Mouse (Mus musculus): Measurements from ENCODE around the gene Fam155a. TPM values are rescaled to one million over a fixed set of nuclear protein-coding genes. Genes with fewer than 3 reads are reported as not detected.
A peak's percentile ranks its signal among the peaks of the same experiment; 100 is the strongest.
"Not testable (repeated sequence)": the region's sequence is repeated elsewhere in the genome, so short reads cannot be mapped to it uniquely, and the experiment has no call there.

Gene Fam155a
- 1.1 and 1.2 TPM in 2 replicates for polyA plus RNA-seq (2015; fragmentation: Nextera tagmentation; extraction: Ambion mirVana)

DNA sequence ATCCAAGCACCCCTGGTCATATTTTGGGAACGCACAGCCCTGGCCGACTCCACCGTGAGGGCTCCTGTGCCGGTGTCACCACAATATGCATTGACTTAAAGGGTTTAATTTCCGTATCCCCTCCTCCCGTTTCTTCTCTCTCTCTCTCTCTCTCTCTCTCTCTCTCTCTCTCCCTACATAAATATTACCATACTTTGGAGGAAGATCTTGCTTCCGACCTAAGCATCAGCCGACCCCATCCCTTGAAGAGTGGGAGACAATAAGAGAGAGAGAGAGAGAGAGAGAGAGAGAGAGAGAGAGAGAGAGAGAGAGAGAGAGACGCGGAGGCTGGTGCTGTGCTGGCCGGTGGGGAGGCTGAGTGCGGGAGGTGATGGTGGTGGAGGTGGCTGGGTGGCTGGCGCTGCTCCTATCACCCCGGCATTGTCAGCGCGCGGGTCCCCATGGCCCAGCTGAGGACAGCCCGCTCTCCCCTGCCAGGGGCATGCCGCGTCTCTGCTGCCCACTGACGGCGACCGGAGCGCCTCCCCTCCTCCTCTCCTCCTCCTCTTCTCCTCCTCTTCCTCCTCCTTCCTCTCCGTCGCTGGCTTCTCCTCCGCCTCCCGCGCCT is at the start of gene Fam155a:
Gene Fam155a, minus strand, starts transcription at position 163 of the 607 bp plus-strand sequence.
- Histone ChIP-seq H3K27ac (replicated peaks) (no peak within 1 kb of the TSS), H3K27me3 (peaks cover 57% of the 10 kb centered on the region), H3K4me3 (replicated peaks) (peak within 1 kb of the TSS; percentile 49), H3K9ac (no peak within 1 kb of the TSS), H3K36me3 (no peaks in the 10 kb centered on the region), H3K4me1 (peaks cover 24% of the 10 kb centered on the region), H3K4me2 (replicated peaks) (peak within 1 kb of the TSS; percentile 86), H3K9me3 (replicated peaks) (no peaks in the 10 kb centered on the region)
- 0% methylated on average over 28 of the region's 29 CpGs for WGBS
- no peak for ATAC-seq (ENCODE audit: insufficient number of reproducible peaks, low FRiP score, low TSS enrichment, low read depth)

DNA sequence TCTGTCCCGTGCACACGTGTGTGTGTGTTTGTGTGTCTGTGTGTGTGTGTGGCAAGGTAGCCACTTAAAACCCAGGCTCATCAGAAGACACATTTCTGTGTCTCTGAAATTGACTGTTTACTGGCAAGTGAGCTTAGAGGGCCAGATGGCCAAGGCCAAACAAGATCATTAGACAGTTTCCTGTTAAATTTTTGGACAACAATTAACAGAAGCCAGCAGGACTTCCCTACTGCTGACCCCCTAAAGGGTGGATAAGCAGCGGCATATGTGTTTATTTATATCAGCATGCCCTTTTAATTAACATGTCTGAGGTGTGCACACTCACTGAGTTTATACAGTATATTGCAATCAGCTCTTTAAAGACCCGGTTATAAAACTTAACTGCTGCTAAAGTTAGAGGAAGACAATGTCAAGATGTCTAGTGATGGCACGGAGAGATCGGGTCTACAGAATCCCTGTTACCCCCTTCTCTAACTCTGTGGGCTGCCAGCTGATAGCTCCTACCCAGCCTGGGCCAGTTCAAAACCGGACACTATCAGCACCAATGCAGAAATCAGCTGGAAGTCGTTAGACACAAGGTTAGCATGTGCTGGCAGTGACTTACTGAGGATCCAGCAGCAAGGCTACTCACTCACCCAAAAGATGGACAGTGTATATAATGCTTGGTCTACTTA is 42.4 kb upstream of the Fam155a start:
- no peaks in the 10 kb centered on the region for H3K9me3 ChIP-seq (replicated peaks)
- H3K27ac ChIP-seq (replicated peaks), result no peak overlapping the region
- no peak overlapping the region for H3K4me3 ChIP-seq (replicated peaks)
- no peak overlapping the region for H3K9ac ChIP-seq
- no peaks in the 10 kb centered on the region for H3K4me1 ChIP-seq
- 45% methylated on average over 8 of the region's 8 CpGs for WGBS
- no peak overlapping the region for H3K4me2 ChIP-seq (replicated peaks)
- H3K36me3 ChIP-seq, result no peaks in the 10 kb centered on the region
- no peaks in the 10 kb centered on the region for H3K27me3 ChIP-seq
- no peak for ATAC-seq (ENCODE audit: insufficient number of reproducible peaks, low FRiP score, low TSS enrichment, low read depth)

GRCm38 (mm10) chr8:9810955-9811530 is 40.1 kb upstream of the Fam155a start:
- Histone ChIP-seq H3K27ac (replicated peaks) (no peak overlapping the region), H3K9ac (no peak overlapping the region), H3K4me3 (replicated peaks) (no peak overlapping the region), H3K9me3 (replicated peaks) (no peaks in the 10 kb centered on the region), H3K36me3 (no peaks in the 10 kb centered on the region), H3K4me2 (replicated peaks) (no peak overlapping the region), H3K27me3 (no peaks in the 10 kb centered on the region), H3K4me1 (no peaks in the 10 kb centered on the region)
- no peak for ATAC-seq (ENCODE audit: insufficient number of reproducible peaks, low FRiP score, low TSS enrichment, low read depth)
- WGBS, result 66% methylated on average over 12 of the region's 12 CpGs

DNA sequence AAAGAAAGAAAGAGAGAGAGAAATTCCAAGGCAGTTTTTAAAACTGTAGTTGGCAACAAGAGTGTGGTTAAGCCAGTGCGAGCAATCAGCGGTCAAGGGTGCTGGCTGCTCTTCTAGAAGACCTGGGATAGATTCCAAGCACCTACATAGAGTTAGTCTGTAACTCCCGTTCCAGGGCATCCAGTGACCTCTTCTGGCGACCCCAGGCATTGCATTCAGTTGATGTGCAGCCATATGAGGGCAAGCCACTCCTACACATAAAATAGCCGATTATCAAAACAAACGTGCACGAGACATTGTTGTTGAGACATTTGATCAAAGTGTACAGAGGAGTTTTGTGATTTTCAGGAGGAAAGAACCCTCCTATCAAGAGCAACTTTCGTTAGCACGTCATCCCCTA is 37.6 kb upstream of the Fam155a start:
- 81% methylated on average over 9 of the region's 9 CpGs for WGBS
- no peak overlapping the region for H3K27ac ChIP-seq (replicated peaks)
- H3K27me3 ChIP-seq, result no peaks in the 10 kb centered on the region
- no peak overlapping the region for H3K4me3 ChIP-seq (replicated peaks)
- no peaks in the 10 kb centered on the region for H3K36me3 ChIP-seq
- no peak overlapping the region for H3K4me2 ChIP-seq (replicated peaks)
- ATAC-seq (ENCODE audit: insufficient number of reproducible peaks, low FRiP score, low TSS enrichment, low read depth), result no peak
- 0 out of 2 replicates have a peak, but pooled peaks cover 4% of the 10 kb centered on the region for H3K9me3 ChIP-seq (replicated peaks)
- no peak overlapping the region for H3K9ac ChIP-seq
- no peaks in the 10 kb centered on the region for H3K4me1 ChIP-seq

GRCm38 (mm10) chr8:9805676-9806075 is 34.7 kb upstream of the Fam155a start:
- H3K27me3 ChIP-seq, result no peaks in the 10 kb centered on the region
- no peak overlapping the region for H3K27ac ChIP-seq (replicated peaks)
- H3K4me2 ChIP-seq (replicated peaks), result no peak overlapping the region
- H3K4me1 ChIP-seq, result no peaks in the 10 kb centered on the region
- no peak overlapping the region for H3K4me3 ChIP-seq (replicated peaks)
- H3K36me3 ChIP-seq, result no peaks in the 10 kb centered on the region
- 0 out of 2 replicates have a peak, but pooled peaks cover 4% of the 10 kb centered on the region for H3K9me3 ChIP-seq (replicated peaks)
- WGBS, result 51% methylated on average over 1 of the region's 1 CpGs
- no peak for ATAC-seq (ENCODE audit: insufficient number of reproducible peaks, low FRiP score, low TSS enrichment, low read depth)
- H3K9ac ChIP-seq, result no peak overlapping the region

DNA sequence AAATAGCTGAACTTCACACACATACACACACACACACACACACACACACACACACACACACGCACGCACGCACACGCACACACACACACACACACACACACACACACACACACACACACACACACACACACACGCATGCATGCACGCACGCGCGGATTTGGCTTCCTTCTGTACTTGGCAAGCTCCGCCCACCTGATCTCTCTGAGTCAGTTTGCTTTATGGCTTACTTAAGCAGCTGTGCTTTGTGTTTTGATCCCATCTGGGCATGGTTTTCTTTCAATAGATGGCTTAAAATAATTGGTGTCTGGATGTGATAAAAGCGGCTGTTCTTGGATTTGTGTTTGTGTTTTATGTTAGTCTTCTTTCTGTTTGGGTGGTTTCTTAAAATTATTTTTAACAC is 29.4 kb upstream of the Fam155a start:
- H3K27me3 ChIP-seq; H3K4me2 ChIP-seq (replicated peaks); H3K27ac ChIP-seq (replicated peaks); H3K9ac ChIP-seq; H3K4me1 ChIP-seq; ATAC-seq (ENCODE audit: insufficient number of reproducible peaks, low FRiP score, low TSS enrichment, low read depth); H3K36me3 ChIP-seq; H3K9me3 ChIP-seq (replicated peaks); H3K4me3 ChIP-seq (replicated peaks): not testable (repeated sequence)
- WGBS, result 29% methylated on average over 11 of the region's 11 CpGs

GRCm38 (mm10) chr8:9799923-9800322 is 29.0 kb upstream of the Fam155a start:
- H3K4me2 ChIP-seq (replicated peaks), result no peak overlapping the region
- no peak overlapping the region for H3K27ac ChIP-seq (replicated peaks)
- H3K36me3 ChIP-seq, result no peaks in the 10 kb centered on the region
- WGBS, result 74% methylated on average over 11 of the region's 11 CpGs
- H3K9me3 ChIP-seq (replicated peaks), result 0 out of 2 replicates have a peak, but pooled peaks cover 4% of the 10 kb centered on the region
- H3K9ac ChIP-seq, result no peak overlapping the region
- no peaks in the 10 kb centered on the region for H3K4me1 ChIP-seq
- no peaks in the 10 kb centered on the region for H3K27me3 ChIP-seq
- ATAC-seq (ENCODE audit: insufficient number of reproducible peaks, low FRiP score, low TSS enrichment, low read depth), result no peak
- H3K4me3 ChIP-seq (replicated peaks), result no peak overlapping the region

GRCm38 (mm10) chr8:9797514-9797913 is 26.6 kb upstream of the Fam155a start:
- Histone ChIP-seq H3K36me3 (no peaks in the 10 kb centered on the region), H3K27me3 (no peaks in the 10 kb centered on the region; the same call in 1 of the 2 replicates), H3K9me3 (replicated peaks) (no peaks in the 10 kb centered on the region), H3K4me2 (replicated peaks) (no peak overlapping the region), H3K27ac (replicated peaks) (no peak overlapping the region), H3K4me3 (replicated peaks) (no peak overlapping the region), H3K9ac (no peak overlapping the region), H3K4me1 (no peaks in the 10 kb centered on the region)
- WGBS, result 72% methylated on average over 8 of the region's 8 CpGs
- ATAC-seq (ENCODE audit: insufficient number of reproducible peaks, low FRiP score, low TSS enrichment, low read depth), result no peak

DNA sequence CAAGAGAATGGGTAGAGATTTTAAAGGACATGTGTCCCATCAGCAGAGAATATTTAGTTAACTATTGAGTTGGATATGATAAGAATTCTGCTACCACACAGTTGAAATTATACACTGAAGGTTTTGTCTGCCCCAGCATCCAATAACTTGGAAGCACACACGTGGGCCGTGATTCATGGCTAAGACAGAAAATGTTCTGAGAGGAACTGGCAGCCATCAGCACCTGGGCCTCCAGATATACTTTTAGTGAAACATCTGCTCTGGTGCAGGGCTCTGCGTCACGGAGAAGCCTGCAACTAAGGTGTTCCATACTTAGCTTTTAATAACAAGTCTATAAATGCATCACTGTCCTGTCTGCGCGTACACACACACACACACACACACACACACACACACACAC is 24.8 kb upstream of the Fam155a start:
- H3K4me2 ChIP-seq (replicated peaks), result no peak overlapping the region
- H3K27me3 ChIP-seq, result no peaks in the 10 kb centered on the region; the same call in 1 of the 2 replicates
- no peak overlapping the region for H3K27ac ChIP-seq (replicated peaks)
- no peaks in the 10 kb centered on the region for H3K4me1 ChIP-seq
- H3K9ac ChIP-seq, result no peak overlapping the region
- no peaks in the 10 kb centered on the region for H3K9me3 ChIP-seq (replicated peaks)
- no peak overlapping the region for H3K4me3 ChIP-seq (replicated peaks)
- H3K36me3 ChIP-seq, result no peaks in the 10 kb centered on the region
- WGBS, result 77% methylated on average over 6 of the region's 6 CpGs
- ATAC-seq (ENCODE audit: insufficient number of reproducible peaks, low FRiP score, low TSS enrichment, low read depth), result no peak

GRCm38 (mm10) chr8:9793351-9793750 is 22.4 kb upstream of the Fam155a start:
- WGBS, result 53% methylated on average over 9 of the region's 9 CpGs
- ATAC-seq (ENCODE audit: insufficient number of reproducible peaks, low FRiP score, low TSS enrichment, low read depth), result no peak
- Histone ChIP-seq H3K4me2 (replicated peaks) (no peak overlapping the region), H3K27me3 (no peaks in the 10 kb centered on the region; the same call in 1 of the 2 replicates), H3K4me3 (replicated peaks) (no peak overlapping the region), H3K36me3 (no peaks in the 10 kb centered on the region), H3K9ac (no peak overlapping the region), H3K9me3 (replicated peaks) (no peaks in the 10 kb centered on the region), H3K27ac (replicated peaks) (no peak overlapping the region), H3K4me1 (no peaks in the 10 kb centered on the region)

- no peak overlapping the region for H3K4me3 ChIP-seq (replicated peaks)
- H3K4me2 ChIP-seq (replicated peaks), result no peak overlapping the region
- H3K9me3 ChIP-seq (replicated peaks), result no peaks in the 10 kb centered on the region
- H3K4me1 ChIP-seq, result no peaks in the 10 kb centered on the region
- H3K36me3 ChIP-seq, result no peaks in the 10 kb centered on the region
- WGBS, result 75% methylated on average over 10 of the region's 10 CpGs
- ATAC-seq (ENCODE audit: insufficient number of reproducible peaks, low FRiP score, low TSS enrichment, low read depth), result no peak
- H3K9ac ChIP-seq, result no peak overlapping the region
- 0 out of 2 replicates have a peak, but pooled peaks cover 3% of the 10 kb centered on the region for H3K27me3 ChIP-seq
- no peak overlapping the region for H3K27ac ChIP-seq (replicated peaks)
These were observed 9.4 kb upstream of the Fam155a start for GRCm38 (mm10) chr8:9780332-9780731.

Data from embryonic facial prominence, embryonic 15.5 days (tissue).